ENCODE assay signal across 8 mouse cellular contexts in the genomic region with DNA sequence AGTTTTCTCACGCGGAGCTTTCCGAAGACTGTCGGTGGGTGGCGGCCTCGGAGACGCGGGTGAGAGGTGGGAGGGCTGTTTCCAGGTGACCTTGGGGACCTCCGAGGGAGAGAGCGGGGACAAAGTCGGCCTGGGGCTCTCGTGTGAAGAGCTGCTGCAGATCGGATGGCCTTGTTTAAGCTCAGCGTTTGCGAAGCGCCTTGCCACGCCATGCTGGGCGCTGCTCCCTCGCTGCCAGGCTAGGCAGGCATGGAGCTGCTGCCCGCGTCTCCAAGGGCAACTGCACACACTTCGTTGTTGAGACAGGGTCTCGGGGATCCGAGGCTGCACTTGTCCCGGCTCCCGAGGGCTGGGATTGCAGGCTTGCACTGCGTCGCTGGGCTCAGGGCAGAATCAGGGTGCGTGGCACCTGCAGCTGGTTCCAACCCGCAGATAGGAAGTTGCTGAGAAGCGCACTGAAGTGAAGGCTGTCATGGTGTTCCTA. TPM values are rescaled to one million over a fixed set of nuclear protein-coding genes. Genes with fewer than 3 reads are reported as not detected.
DNase-seq lines count a peak whose midpoint lies in the region; ATAC-seq and TF ChIP-seq lines count a peak whose summit lies in the region.

Gene Mrpl47 (minus strand): TSS at position 434 of the 484 bp plus-strand sequence.

- H3K36me3 ChIP-seq in lung, embryonic 15.5 days = peaks cover 9% of the 10 kb centered on the region; the same call in 1 of the 2 replicates
- peaks cover 17% of the 10 kb centered on the region for H3K36me3 ChIP-seq in intestine, postnatal 0 days (ENCODE audit: control insufficient read depth, insufficient read depth)
- H3K36me3 ChIP-seq in midbrain, embryonic 12.5 days = peaks cover 18% of the 10 kb centered on the region

- no peak for TF ChIP-seq CTCF in brain, embryonic 14.5 days (IDR thresholded peaks at IDR 0.05; ENCODE audit: borderline replicate concordance, extremely low read depth, insufficient read depth, insufficient read length)
- no peak for TF ChIP-seq CTCF in intestine, postnatal 0 days (IDR thresholded peaks at IDR 0.05; ENCODE audit: low read depth)

- peak within 1 kb of the TSS; percentile 69 for H3K4me2 ChIP-seq in lung, embryonic 15.5 days
- peak within 1 kb of the TSS; percentile 91 for H3K4me2 ChIP-seq in intestine, postnatal 0 days (replicated peaks; ENCODE audit: low read depth)
- H3K4me2 ChIP-seq in midbrain, embryonic 12.5 days (replicated peaks) = peak within 1 kb of the TSS; percentile 82

- H3K27me3 ChIP-seq in lung, embryonic 15.5 days = no peaks in the 10 kb centered on the region
- H3K27me3 ChIP-seq in intestine, postnatal 0 days (replicated peaks; ENCODE audit: control insufficient read depth, insufficient read depth, low read length) = no peaks in the 10 kb centered on the region
- no peaks in the 10 kb centered on the region for H3K27me3 ChIP-seq in midbrain, embryonic 12.5 days

- WGBS in lung, embryonic 15.5 days = under 1% methylated on average over 31 of the region's 31 CpGs
- under 1% methylated on average over 31 of the region's 31 CpGs for WGBS in intestine, postnatal 0 days
- WGBS in midbrain, embryonic 12.5 days = under 1% methylated on average over 31 of the region's 31 CpGs

- peak within 1 kb of the TSS; percentile 74 for H3K9ac ChIP-seq in lung, embryonic 15.5 days
- peak within 1 kb of the TSS; percentile 87 for H3K9ac ChIP-seq in intestine, postnatal 0 days (ENCODE audit: low read depth, low read length)
- peak within 1 kb of the TSS; percentile 83 for H3K9ac ChIP-seq in midbrain, embryonic 12.5 days (replicated peaks)

- peaks cover 20% of the 10 kb centered on the region for H3K4me1 ChIP-seq in lung, embryonic 15.5 days
- H3K4me1 ChIP-seq in intestine, postnatal 0 days (replicated peaks; ENCODE audit: control insufficient read depth, insufficient read depth, low read length) = peaks cover 10% of the 10 kb centered on the region; the same call in 1 of the 2 replicates
- peaks cover 21% of the 10 kb centered on the region for H3K4me1 ChIP-seq in midbrain, embryonic 12.5 days

- TF ChIP-seq POLR2A in brain, embryonic 14.5 days (IDR thresholded peaks at IDR 0.05; ENCODE audit: borderline replicate concordance, extremely low read depth, insufficient read depth, insufficient read length, poor library complexity, severe bottlenecking) = no peak

- ATAC-seq in lung, embryonic 15.5 days (ENCODE audit: borderline replicate concordance, extremely low read depth, low FRiP score, low TSS enrichment) = peak; percentile 44
- peak; percentile 28 for ATAC-seq in intestine, postnatal 0 days
- no peak; the same call in 1 of the 2 replicates for ATAC-seq in midbrain, embryonic 12.5 days (ENCODE audit: low FRiP score, low read depth)

- no peak for DNase-seq in lung, postnatal 14 days
- no peak for DNase-seq in brain, embryonic 14.5 days (ENCODE audit: low read depth)
- peak in 1 of 2 experiments; percentile 18 for DNase-seq in gastrocnemius, postnatal 36 days
- DNase-seq in thymus, adult 18-20 months = no peak
- DNase-seq in T-cell, adult 2 months (ENCODE audit: low spot score) = no peak

- H3K27ac ChIP-seq in lung, embryonic 15.5 days = peak within 1 kb of the TSS; percentile 73
- peak within 1 kb of the TSS; percentile 86 for H3K27ac ChIP-seq in intestine, postnatal 0 days (ENCODE audit: low read depth, low read length)
- peak within 1 kb of the TSS; percentile 75 for H3K27ac ChIP-seq in midbrain, embryonic 12.5 days (replicated peaks)

- intact Hi-C loops in gastrocnemius, postnatal 36 days (cut with DNase I) = loop anchor here (5.0 to 10.0 kb wide), 2 partner anchors 80 to 158 kb away; partner anchors contain the start of gene Usp13

- no peaks in the 10 kb centered on the region for H3K9me3 ChIP-seq in lung, embryonic 15.5 days
- no peaks in the 10 kb centered on the region for H3K9me3 ChIP-seq in intestine, postnatal 0 days (ENCODE audit: control insufficient read depth)
- no peaks in the 10 kb centered on the region for H3K9me3 ChIP-seq in midbrain, embryonic 12.5 days

- H3K4me3 ChIP-seq in lung, embryonic 15.5 days = peak within 1 kb of the TSS; percentile 93
- peak within 1 kb of the TSS; percentile 97 for H3K4me3 ChIP-seq in intestine, postnatal 0 days (ENCODE audit: low read depth, low read length)
- peak within 1 kb of the TSS; percentile 78 for H3K4me3 ChIP-seq in midbrain, embryonic 12.5 days

RNA-seq across cellular contexts. Expression of gene Mrpl47, which starts in this region (rescaled TPM):
- 30.7 and 32.5 TPM in 2 replicates for polyA plus RNA-seq in lung, embryonic 15.5 days (2015; fragmentation: Nextera tagmentation; extraction: Ambion mirVana)
- 12.6 and 15.8 TPM in 2 replicates for polyA plus RNA-seq in brain, embryonic 14.5 days (2012; rRNA removed)
- 10 to 100 TPM; 28.7 to 30.1 TPM for total RNA-seq in gastrocnemius, postnatal 36 days (2021)
- polyA plus RNA-seq in intestine, postnatal 0 days (2015; fragmentation: Nextera tagmentation; extraction: Ambion mirVana) = 27.4 and 31.0 TPM in 2 replicates
- 34.0 and 37.0 TPM in 2 replicates for polyA plus RNA-seq in midbrain, embryonic 12.5 days (2016; fragmentation: Nextera tagmentation; extraction: Ambion mirVana)
